Mouse (Mus musculus): Measurements from ENCODE around the gene Pygo2. TPM values are rescaled to one million over a fixed set of nuclear protein-coding genes. Genes with fewer than 3 reads are reported as not detected.
A peak's percentile ranks its signal among the peaks of the same experiment; 100 is the strongest.

Pygo2 gene
- polyA plus RNA-seq, 1 experiment = 26.2 TPM

DNA sequence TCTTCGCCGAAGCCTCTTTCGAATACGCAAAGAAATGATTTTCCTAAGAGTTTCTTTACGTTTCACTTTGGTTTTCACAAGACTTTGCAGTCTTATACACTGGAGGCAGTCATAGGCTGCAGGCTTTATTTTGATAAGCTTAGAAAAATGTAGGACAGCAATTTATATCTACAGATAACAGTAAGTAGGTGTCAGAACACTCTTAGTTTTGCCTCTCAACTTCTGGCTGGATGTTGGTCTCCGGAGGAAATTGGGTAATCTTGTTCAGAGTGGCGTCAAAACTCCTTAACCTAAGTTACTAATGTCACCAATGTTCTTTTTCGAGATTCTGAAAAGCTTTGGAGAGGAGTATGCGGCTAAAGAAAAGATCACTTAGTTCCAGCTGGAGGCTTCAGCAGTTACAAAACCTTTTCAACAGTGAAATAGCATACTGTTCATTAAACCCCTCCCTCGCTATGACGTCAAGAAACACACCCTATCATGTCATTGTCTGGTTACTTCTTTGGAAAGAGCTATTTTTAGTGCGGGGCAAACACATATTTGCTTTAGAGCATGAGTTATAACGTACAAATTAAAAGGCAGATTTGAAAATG is 28.5 kb downstream of the Pygo2 start:
- Histone ChIP-seq H3K27ac (ENCODE audit: insufficient read depth, low read depth, low read length) (no peak overlapping the region), H3K36me3 (ENCODE audit: control insufficient read depth, insufficient read depth, low read length) (no peaks in the 10 kb centered on the region), H3K4me3 (ENCODE audit: insufficient read depth, low read depth, low read length) (no peak overlapping the region), H3K27me3 (replicated peaks; ENCODE audit: control insufficient read depth, insufficient read depth, low read length) (no peaks in the 10 kb centered on the region), H3K4me1 (ENCODE audit: control insufficient read depth, insufficient read depth, low read length) (no peaks in the 10 kb centered on the region; the same call in 1 of the 2 replicates)
- WGBS = 42% methylated on average over 13 of the region's 13 CpGs
- no peak for DNase-seq
- no peak for TF ChIP-seq CTCF (conservative IDR thresholded peaks at IDR 0.05; ENCODE audit: insufficient read depth, insufficient read length, low read depth, low read length)
- no peak for TF ChIP-seq POLR2A (IDR thresholded peaks at IDR 0.05; ENCODE audit: low read depth, low read length)

DNA sequence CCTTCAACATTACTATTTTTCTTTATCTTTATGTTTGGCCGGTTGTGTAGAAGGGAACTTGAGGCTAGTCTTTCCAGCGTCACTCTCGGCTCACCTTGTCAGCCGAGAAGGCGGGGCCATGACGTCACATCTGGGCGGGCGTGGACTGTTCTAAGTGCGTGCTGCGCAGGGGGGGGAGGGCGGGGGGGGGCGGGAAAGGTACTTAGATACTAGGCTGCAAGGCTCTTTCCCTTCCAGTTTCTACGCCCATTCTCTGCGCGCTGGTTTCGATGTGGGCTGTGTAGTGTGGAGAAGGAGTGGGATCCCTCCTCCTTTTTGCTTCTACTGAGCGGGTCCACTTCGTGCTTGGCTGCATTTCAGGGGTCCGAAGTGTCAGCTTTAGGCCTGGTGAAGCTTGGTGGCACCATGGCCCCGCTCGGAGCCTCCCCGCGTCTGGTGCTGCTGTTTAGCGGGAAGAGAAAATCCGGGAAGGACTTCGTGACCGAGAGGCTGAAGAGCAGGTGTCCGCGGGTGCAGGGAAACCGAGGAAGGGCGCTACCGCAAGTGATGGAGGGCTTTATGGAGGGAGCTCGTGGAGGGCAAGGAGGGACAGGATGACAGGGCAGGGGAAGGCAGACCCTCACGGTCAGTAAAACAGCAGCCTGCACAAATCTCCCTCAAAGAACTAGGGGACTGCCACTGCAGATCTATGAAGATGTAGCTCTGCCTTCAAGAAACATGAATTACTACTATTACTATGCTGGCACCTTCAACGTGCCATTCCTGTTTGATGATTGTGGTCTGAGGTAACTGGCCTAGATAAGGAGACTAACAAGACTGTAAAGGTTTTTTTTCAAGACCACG is 29.2 kb downstream of the Pygo2 start:
- DNase-seq = peak; percentile 97
- Histone ChIP-seq H3K4me1 (ENCODE audit: control insufficient read depth, insufficient read depth, low read length) (no peaks in the 10 kb centered on the region; the same call in 1 of the 2 replicates), H3K4me3 (ENCODE audit: insufficient read depth, low read depth, low read length) (peak overlapping the region; percentile 88), H3K27me3 (replicated peaks; ENCODE audit: control insufficient read depth, insufficient read depth, low read length) (no peaks in the 10 kb centered on the region), H3K36me3 (ENCODE audit: control insufficient read depth, insufficient read depth, low read length) (no peaks in the 10 kb centered on the region), H3K27ac (ENCODE audit: insufficient read depth, low read depth, low read length) (peak overlapping the region; percentile 39)
- TF ChIP-seq POLR2A (IDR thresholded peaks at IDR 0.05; ENCODE audit: low read depth, low read length) (no peak), CTCF (conservative IDR thresholded peaks at IDR 0.05; ENCODE audit: insufficient read depth, insufficient read length, low read depth, low read length) (no peak)
- 2% methylated on average over 36 of the region's 36 CpGs for WGBS

DNA sequence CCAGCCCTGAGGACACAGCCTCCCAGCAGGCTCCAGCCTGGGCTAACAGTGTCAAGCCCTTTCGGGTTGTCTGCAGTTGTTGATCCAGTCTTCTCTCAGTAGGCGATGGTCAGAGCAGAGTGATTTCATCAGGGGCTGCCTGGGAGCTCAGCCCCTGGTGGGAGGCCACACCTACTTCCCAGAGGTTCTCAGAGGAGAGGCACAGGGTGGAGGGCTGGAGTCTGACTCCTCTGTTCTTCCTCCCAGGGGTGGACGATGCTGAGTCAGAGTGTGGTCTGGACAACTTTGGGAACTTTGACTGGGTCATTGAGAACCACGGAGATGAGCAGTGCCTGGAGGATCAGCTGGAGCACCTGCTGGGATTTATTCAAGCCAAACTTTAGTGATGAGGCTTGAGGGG is 38.3 kb downstream of the Pygo2 start:
- Histone ChIP-seq H3K27ac (ENCODE audit: insufficient read depth, low read depth, low read length) (no peak overlapping the region), H3K4me3 (ENCODE audit: insufficient read depth, low read depth, low read length) (no peak overlapping the region), H3K36me3 (ENCODE audit: control insufficient read depth, insufficient read depth, low read length) (no peaks in the 10 kb centered on the region), H3K27me3 (replicated peaks; ENCODE audit: control insufficient read depth, insufficient read depth, low read length) (no peaks in the 10 kb centered on the region), H3K4me1 (ENCODE audit: control insufficient read depth, insufficient read depth, low read length) (no peaks in the 10 kb centered on the region)
- DNase-seq = no peak
- WGBS = 78% methylated on average over 4 of the region's 4 CpGs
- TF ChIP-seq POLR2A (IDR thresholded peaks at IDR 0.05; ENCODE audit: low read depth, low read length) (no peak), CTCF (conservative IDR thresholded peaks at IDR 0.05; ENCODE audit: insufficient read depth, insufficient read length, low read depth, low read length) (no peak)

DNA sequence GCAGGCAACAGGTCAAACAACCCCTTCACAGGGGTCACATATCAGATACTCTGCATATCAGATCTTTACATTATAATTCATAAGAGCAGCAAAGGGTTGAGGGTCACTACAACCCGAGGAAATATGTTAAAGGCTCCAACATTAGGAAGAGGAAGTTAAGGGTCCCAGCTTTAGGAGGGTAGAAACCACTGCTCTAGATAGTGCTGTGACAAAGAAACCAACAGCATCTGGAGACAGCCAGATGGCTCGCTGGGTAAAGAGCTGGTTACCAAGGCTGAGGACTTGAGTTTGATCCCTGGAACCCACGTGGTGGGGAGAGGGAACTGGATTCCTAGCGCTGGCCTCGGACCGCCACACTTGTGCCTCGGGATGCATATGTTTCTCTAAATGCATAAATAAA is 42.3 kb downstream of the Pygo2 start:
- H3K4me1 ChIP-seq (ENCODE audit: control insufficient read depth, insufficient read depth, low read length) = no peaks in the 10 kb centered on the region
- H3K4me3 ChIP-seq (ENCODE audit: insufficient read depth, low read depth, low read length) = no peak overlapping the region
- no peaks in the 10 kb centered on the region for H3K36me3 ChIP-seq (ENCODE audit: control insufficient read depth, insufficient read depth, low read length)
- TF ChIP-seq CTCF (conservative IDR thresholded peaks at IDR 0.05; ENCODE audit: insufficient read depth, insufficient read length, low read depth, low read length) (no peak), POLR2A (IDR thresholded peaks at IDR 0.05; ENCODE audit: low read depth, low read length) (no peak)
- DNase-seq = no peak
- WGBS = 79% methylated on average over 7 of the region's 7 CpGs
- H3K27ac ChIP-seq (ENCODE audit: insufficient read depth, low read depth, low read length) = no peak overlapping the region
- no peaks in the 10 kb centered on the region for H3K27me3 ChIP-seq (replicated peaks; ENCODE audit: control insufficient read depth, insufficient read depth, low read length)

DNA sequence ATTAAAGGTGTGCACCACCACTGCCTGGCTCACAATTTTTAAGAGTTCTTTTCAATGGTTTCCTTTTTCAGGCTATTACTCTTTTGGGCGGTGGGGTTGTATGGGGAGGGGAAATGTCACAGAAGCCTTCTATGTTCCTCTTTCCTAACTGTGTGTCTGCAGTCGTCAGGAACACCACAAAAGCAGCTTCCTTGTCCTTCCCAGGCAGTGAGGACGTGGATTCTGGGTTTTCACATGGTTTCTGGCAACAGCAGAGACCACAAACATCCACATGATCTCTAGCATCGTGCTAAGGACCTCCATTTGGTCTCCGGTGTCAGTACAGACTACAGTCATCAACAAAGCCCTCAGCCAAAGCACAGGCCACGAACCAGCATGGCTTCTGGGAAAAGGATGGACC is 43.8 kb downstream of the Pygo2 start:
- 77% methylated on average over 6 of the region's 6 CpGs for WGBS
- no peak for DNase-seq
- Histone ChIP-seq H3K36me3 (ENCODE audit: control insufficient read depth, insufficient read depth, low read length) (no peaks in the 10 kb centered on the region), H3K4me1 (ENCODE audit: control insufficient read depth, insufficient read depth, low read length) (no peaks in the 10 kb centered on the region), H3K4me3 (ENCODE audit: insufficient read depth, low read depth, low read length) (no peak overlapping the region), H3K27me3 (replicated peaks; ENCODE audit: control insufficient read depth, insufficient read depth, low read length) (no peaks in the 10 kb centered on the region), H3K27ac (ENCODE audit: insufficient read depth, low read depth, low read length) (no peak overlapping the region)
- TF ChIP-seq CTCF (conservative IDR thresholded peaks at IDR 0.05; ENCODE audit: insufficient read depth, insufficient read length, low read depth, low read length) = no peak
- TF ChIP-seq POLR2A (IDR thresholded peaks at IDR 0.05; ENCODE audit: low read depth, low read length) = no peak

DNA sequence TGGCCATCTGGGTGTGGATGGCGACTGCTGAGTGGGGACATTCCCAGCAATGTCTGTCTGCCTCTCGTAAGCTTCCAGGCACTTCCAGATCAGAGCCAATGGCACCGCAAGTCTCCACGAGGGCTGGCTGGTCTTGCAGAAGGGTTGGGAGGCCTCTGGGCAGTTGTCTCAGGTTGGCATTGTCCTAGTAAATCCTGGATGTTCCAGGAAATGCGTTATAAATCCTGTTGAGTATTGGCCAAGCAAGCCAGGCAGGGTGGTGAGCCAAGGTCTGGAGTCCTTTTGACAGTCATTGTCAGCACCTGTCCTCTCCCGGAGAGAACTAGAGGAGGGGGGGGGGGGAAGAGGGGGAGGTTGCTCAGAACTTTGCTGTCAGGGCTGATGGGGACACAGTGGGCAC is 49.0 kb downstream of the Pygo2 start:
- Histone ChIP-seq H3K4me1 (ENCODE audit: control insufficient read depth, insufficient read depth, low read length) (no peaks in the 10 kb centered on the region), H3K36me3 (ENCODE audit: control insufficient read depth, insufficient read depth, low read length) (no peaks in the 10 kb centered on the region), H3K27me3 (replicated peaks; ENCODE audit: control insufficient read depth, insufficient read depth, low read length) (no peaks in the 10 kb centered on the region), H3K4me3 (ENCODE audit: insufficient read depth, low read depth, low read length) (no peak overlapping the region), H3K27ac (ENCODE audit: insufficient read depth, low read depth, low read length) (no peak overlapping the region)
- TF ChIP-seq CTCF (conservative IDR thresholded peaks at IDR 0.05; ENCODE audit: insufficient read depth, insufficient read length, low read depth, low read length) (no peak), POLR2A (IDR thresholded peaks at IDR 0.05; ENCODE audit: low read depth, low read length) (no peak)
- WGBS = 72% methylated on average over 6 of the region's 6 CpGs
- no peak for DNase-seq

DNA sequence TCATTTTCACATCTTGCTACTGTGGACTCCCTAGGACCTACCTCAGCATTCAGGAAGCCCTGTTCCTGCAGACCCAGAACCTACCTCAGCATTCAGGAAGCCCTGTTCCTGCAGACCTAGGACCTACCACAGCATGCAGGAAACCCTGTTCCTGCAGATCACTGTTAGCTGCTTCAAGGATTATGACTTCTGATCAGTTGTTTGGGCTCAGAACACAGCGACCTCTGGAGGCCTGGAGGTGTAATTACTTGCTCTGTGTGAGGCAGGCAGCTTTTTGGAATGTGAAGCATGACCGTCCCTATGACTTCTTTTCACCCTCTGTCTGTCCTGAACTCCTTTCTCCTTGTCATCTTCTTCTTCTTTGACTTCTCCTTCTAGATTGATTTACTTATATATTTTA is 51.5 kb downstream of the Pygo2 start:
- Histone ChIP-seq H3K4me1 (ENCODE audit: control insufficient read depth, insufficient read depth, low read length) (no peaks in the 10 kb centered on the region), H3K27ac (ENCODE audit: insufficient read depth, low read depth, low read length) (no peak overlapping the region), H3K4me3 (ENCODE audit: insufficient read depth, low read depth, low read length) (no peak overlapping the region), H3K36me3 (ENCODE audit: control insufficient read depth, insufficient read depth, low read length) (no peaks in the 10 kb centered on the region), H3K27me3 (replicated peaks; ENCODE audit: control insufficient read depth, insufficient read depth, low read length) (no peaks in the 10 kb centered on the region)
- DNase-seq = no peak
- WGBS = 39% methylated on average over 2 of the region's 2 CpGs
- peak; percentile 62 for TF ChIP-seq CTCF (conservative IDR thresholded peaks at IDR 0.05; ENCODE audit: insufficient read depth, insufficient read length, low read depth, low read length)
- no peak for TF ChIP-seq POLR2A (IDR thresholded peaks at IDR 0.05; ENCODE audit: low read depth, low read length)
